Mouse (Mus musculus) left cerebral cortex, postnatal 25 days (tissue): ENCODE measurements around the gene Angel1. TPM values are rescaled to one million over a fixed set of nuclear protein-coding genes. Genes with fewer than 3 reads are reported as not detected.

Experiments
- DNase-seq, 2 experiments: peaks; one replicate each; pipeline ENCODE4 v3.0.0; 2022; ENCODE audit warnings: low spot score in 2 of 2, mixed read lengths in 1 of 2
- intact Hi-C: fragments of 180-260 bp; cut with DNase I; formaldehyde crosslinking; loops from one replicate; pipeline ENCODE4 v1.15.1; 2025
- total RNA-seq, 2 experiments: library from RNA; stranded (reverse); gene quantifications; 2 replicates each; pipeline ENCODE4 v1.2.3; 2021

Gene Angel1
- total RNA-seq, 2 experiments from 2014 or later, result 8.9 to 12.4 TPM

DNA sequence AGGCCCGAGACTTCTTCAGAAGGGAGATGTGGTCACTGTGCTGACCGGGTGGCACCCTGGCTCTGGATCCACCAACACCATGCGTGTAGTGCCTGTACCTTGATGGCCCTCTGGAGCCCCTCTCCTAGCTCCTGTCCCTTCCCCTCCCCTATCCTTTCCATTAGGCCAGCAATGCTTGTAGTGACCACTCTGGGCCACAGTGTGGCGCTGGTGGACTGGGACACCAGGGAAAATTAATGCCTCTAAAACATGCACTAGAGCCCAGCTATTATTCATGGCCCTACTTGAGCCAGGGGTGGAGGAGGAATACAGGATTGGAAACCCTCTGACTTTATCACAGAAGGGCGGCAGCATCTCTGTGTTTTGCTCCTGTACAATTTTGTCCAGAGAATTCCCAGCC lies 10.9 kb downstream of the Angel1 start:
- intact Hi-C loops, result loop anchor here (5.0 kb wide), 1 partner anchor 52 kb away; no protein-coding TSS in a partner anchor
- peak; percentile 73 to 80 for DNase-seq

DNA sequence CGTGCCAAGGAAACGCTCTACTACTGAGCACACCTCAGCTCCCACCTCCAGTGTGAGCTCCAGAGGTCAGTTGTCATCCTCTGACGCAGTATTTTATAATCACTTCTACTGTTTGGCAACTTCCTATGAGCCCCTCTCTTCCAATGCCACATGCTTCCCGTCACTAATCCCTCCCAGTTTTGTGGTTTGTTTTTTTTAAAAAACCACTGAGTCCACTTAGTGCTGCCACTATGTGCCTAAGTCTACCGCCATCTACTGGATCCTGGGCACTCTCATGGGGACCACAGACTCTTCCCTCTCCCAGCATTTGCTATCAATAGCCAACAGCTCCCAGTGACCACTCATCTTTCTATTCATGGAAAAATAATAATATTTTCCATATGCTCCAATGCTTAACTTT lies 12.2 kb downstream of the Angel1 start:
- DNase-seq, result no peak
- intact Hi-C loops, result no loop called here

DNA sequence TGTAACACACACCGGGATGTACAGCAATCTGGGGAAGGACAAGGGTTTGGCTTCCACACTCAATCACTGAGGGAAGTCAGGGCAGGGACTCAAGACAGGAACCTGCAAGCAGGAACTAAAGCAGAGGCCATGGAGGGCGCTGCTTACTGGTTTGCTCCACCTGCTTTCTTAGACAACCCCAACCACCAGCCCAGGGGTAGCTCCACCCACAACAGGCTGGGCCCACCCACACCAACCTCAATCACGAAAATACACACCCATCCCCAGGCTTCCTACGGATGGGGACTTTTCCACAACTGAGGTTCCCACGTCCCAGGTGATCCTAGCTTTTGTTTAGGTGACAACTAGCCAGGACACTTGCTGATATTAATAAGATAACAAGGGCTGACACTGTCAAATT lies 20.4 kb downstream of the Angel1 start:
- no peak for DNase-seq
- intact Hi-C loops, result loop anchor here (10.0 kb wide), 1 partner anchor 239 kb away; the partner anchor contains the start of gene Cipc

DNA sequence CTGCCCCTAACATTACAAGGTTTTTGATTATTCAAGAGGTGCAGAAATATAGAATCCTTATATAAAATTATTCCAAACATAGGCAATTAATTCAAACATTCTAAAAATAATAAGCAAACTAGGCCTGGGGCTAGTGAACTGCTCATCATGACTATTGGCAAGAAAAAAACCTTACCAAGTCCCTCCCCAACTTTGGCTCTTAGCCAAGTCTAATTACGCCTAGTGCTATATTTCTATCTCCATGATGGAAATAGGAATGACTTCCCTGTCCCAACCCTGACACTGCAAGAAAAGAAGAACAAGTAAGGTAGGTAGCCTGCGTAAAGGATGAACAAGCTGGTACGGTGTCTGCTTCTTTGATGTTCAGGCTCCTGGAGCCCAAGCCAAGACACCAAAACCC lies 23.6 kb downstream of the Angel1 start:
- intact Hi-C loops, result loop anchor here (10.0 kb wide), 1 partner anchor 242 kb away; the partner anchor contains the start of gene Cipc
- no peak for DNase-seq

DNA sequence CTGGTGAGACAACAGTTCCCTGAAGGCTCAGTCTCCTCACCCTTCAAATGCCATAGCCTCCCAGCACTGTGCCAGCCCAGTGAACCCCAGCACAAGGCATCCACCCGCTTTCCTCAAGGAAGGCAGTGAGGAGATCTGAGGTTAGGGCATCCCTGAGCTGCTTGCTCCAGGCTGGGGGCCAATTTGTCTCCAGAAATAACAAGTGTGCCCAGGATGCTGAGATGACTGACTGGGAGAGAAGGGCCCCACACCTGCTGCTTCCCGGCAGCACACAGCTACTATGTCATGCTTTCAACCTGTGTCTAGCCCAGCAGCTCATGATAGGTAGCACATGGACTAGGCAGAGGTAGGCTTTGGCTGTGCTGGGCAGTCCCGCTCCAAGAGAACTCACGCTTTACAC lies 24.8 kb downstream of the Angel1 start:
- intact Hi-C loops, result loop anchor here (10.0 kb wide), 1 partner anchor 243 kb away; the partner anchor contains the start of gene Cipc

DNA sequence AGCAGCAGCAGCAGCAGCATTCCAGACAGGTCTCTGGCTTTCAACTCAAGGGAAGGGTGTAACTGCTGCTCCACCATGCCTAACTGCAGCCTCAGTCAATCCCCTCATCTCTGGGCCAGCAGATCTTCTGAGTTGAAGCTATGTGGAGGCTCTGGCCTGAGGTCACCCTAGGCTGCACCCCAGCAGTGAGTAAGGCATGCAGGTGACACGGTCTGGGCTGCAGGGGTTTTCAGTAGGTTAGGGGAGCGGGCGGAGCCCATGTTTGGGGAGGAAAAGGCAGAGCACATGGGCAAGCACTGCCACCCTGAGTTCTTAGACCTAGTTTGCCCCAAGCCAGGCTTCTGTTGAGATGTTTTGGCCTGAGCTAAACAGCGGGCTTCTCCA lies 25.3 kb downstream of the Angel1 start:
- DNase-seq, result no peak
- intact Hi-C loops, result loop anchor here (10.0 kb wide), 1 partner anchor 244 kb away; the partner anchor contains the start of gene Cipc

More for the DNA sequence above, 24.8 kb downstream of the Angel1 start:
- no peak for DNase-seq

DNA sequence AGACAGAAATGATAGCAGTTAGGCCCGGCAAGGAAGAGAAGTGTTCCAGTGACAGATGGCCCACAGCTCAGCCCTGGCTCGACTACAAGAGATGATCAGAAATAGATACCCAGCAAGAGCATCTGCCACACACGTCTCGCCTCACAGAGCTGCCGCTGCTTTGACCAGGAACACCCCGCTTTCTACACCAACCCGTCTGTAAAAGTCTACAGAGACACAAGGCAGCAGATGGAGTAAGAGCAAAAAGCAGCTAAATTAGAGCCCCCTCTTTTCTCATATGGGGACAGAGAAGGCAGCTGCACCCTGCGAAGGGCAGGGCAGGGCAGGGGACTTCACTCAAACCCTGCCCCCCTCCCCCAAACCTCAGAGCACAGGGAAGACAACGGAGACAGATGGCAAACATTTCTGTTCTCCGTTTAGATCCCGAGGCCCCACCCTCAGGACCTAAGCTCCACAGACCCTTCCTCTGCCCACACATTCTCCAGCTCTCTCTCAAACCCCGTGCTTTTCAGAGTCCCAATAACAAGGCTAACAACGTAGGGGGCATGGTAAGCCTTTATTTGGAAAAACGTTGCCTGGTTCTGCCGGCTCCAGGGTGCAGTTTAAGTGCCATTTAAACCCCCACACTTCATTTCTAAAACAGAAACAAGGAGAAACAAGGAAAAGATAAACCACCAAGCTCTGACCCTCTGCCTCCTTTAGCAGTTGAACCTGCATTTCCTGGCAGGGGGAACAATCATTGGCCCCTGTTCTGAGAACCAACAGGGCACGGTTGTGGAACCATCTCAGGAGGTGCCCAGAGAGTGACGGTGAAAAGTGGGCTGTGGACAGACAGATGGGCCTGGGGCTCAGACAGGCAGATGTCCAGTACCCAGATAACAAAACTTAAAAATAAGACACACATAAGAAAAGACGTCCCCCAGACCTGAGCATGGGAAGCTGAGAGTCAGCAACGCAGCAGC lies 26.0 kb downstream of the Angel1 start:
- intact Hi-C loops, result loop anchor here (2.0 to 10.0 kb wide), 3 partner anchors 17 to 245 kb away; partner anchors contain the start of gene Cipc
- peak; percentile 83 to 98 for DNase-seq

DNA sequence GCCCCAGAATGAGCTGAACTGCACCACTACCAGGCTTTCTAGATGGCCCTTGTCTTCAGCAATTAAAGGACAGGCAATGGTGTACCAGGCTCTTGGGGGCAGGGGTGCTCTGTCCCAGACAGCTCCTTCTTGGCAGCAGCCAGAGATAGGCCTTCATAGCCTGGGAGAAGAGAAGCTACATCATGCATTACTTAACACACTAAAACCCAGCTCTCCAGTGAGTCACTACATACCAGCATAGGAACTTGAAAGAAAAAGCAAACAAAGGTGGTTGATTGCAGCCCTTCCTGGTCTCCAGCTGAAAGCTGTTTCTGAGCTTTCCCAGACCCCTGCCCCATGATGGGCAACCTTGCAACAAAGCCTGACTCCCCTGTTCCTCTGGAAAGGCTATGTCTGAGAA lies 27.7 kb downstream of the Angel1 start:
- DNase-seq, result no peak
- intact Hi-C loops, result loop anchor here (2.0 kb wide), 2 partner anchors 16 to 40 kb away; no protein-coding TSS in a partner anchor

DNA sequence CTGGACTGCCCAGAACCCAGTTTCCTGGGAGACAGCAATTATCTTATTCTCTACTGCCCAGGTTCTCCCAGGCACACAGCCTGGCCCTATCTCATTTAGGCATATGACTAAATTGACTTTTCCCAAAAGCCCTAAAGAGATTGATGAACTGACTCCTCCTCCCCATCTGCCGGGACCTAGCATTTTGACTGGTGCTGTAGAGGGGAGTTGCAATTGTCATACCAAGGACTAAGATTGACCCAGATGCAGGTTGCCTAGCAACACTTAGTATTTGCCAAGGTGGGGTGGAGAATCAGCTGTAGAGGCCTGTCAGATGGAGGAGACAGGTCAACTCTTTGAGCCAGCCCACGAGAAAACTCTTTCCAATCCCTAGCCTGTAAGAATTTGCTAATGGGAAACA lies 28.3 kb downstream of the Angel1 start:
- DNase-seq, result no peak
- intact Hi-C loops, result loop anchor here (2.0 kb wide), 2 partner anchors 15 to 39 kb away; no protein-coding TSS in a partner anchor

DNA sequence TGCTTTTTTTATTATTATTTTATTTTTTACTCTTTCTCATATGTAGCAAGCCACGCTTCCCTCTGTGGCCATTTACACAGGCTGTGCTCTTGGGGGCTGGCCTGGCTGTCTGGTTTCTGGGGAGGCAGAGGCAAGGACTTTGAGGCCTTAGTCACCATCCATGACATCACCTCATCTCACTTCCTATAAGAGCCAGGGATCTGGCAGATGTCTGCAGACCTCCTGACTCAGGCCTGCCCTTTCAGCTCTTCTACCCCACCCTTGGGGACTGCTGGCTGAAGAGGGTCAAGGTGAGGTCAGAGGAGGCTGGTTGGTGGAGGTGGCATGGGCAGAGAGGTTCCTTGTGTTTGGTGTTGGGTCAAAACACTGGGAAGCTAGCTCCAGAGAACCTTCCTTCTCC lies 31.8 kb downstream of the Angel1 start:
- intact Hi-C loops, result no loop called here
- no peak for DNase-seq

DNA sequence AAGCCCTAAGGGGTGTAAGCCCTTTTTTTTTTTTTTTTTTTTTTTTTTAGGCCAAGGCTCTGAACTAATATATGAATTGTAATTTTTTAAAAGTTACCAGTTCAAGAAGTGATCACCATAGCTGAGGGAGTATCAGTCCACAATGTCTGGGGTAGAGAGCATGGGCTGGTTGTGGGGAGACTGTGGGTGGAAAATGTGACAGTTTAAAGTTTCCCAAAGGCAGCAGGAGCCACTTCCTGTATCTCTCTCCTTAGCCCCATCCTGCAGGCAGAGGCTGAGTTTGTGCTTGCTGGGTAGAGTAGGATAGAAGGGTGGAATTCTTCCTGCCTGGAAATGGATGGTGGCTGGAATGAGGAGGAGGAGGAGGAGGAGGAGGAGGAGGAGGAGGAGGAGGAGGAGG lies 32.9 kb downstream of the Angel1 start:
- intact Hi-C loops, result no loop called here
- DNase-seq, result no peak

DNA sequence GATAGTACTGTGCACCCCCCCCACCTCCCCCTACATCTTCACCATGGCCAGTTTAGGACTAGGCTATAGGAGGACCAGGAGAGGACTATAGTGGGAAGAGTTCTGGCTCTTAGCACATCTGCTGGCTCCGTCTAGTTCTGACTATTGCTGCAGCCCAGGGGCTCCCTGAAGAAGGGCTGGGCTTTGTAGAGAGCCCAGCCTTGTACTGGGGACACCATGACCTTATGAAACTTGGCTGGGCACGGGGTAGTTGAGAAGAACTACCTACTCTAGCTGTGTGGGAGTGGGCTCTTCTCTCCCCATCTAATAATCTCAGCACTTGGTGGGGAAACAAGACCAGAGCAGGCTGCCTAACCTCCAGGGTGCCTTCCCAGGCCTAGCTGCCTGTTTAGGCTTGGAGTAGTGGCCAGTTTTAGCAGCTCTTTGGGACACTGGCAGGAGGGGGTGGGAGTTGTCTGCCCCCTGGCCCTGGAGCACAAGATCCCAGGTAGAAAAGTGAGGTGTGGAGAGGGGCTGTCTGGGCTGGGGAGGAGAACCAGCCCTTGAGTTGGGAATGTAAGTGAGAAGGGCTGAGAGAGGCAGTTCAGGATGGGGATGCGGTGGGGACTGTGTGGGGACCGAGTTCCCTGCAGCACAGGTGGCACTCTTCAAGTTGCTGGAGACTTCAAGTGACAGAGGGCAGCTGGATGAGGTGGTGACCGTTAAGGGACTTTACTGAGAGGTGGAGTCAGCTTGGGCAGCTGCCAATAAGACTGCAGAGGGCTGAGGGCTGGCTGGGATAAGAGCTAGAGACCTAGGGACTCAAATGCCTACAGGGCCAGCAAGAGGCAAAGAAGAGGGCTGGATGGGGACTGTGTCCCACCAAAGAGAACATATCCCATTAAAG lies 33.5 kb downstream of the Angel1 start:
- DNase-seq, result no peak
- intact Hi-C loops, result no loop called here

DNA sequence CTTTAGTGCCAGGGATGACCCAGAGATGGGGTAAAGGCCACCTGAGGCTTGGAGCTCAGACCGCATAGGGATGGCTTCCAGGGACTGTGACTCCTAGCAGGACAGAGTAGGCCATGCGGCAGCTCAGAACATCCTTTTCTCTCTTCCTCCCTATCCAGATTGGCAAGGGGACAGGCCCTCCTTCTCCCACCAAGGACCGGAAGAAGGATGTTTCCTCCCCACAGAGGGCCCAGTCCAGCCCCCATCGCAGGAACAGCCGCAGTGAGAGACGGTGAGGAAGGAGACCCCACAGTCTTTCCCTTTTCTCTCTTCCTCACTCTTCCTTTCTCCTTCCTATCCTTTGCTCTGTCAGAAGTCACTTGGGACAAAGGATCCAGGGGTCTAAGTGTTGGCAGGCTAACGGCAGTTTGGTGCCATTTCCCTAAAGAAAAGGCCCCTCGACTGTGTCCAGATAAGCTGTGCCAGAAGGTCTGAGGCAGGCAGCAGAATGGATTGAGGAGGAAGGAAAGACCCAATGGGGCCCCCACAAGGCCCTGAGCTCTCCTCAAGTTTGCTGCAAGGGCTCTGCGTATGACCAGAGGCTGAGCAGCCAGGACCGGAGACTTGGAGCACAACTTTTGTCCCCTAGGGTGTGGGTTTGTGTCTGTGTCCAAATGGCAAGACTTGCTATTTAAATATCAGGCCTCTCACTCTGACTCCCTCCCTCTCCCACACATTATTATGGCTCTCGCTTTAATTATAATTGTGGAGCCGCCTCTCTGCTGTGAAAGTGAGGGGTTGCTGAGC lies 35.4 kb downstream of the Angel1 start:
- intact Hi-C loops, result no loop called here
- DNase-seq, result no peak

DNA sequence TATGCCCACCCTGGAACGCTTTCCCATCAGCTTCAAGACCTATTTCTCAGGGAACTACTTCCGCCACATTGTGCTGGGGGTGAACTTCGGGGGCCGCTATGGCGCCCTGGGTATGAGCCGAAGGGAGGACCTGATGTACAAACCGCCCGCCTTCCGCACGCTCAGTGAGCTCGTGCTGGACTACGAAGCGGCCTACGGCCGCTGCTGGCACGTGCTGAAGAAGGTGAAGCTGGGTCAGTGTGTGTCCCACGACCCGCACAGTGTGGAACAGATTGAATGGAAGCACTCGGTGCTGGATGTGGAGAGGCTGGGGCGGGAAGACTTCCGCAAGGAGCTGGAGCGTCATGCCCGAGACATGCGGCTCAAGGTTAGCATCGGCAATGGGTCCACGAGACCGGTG lies 37.3 kb downstream of the Angel1 start:
- DNase-seq, result no peak
- intact Hi-C loops, result no loop called here

DNA sequence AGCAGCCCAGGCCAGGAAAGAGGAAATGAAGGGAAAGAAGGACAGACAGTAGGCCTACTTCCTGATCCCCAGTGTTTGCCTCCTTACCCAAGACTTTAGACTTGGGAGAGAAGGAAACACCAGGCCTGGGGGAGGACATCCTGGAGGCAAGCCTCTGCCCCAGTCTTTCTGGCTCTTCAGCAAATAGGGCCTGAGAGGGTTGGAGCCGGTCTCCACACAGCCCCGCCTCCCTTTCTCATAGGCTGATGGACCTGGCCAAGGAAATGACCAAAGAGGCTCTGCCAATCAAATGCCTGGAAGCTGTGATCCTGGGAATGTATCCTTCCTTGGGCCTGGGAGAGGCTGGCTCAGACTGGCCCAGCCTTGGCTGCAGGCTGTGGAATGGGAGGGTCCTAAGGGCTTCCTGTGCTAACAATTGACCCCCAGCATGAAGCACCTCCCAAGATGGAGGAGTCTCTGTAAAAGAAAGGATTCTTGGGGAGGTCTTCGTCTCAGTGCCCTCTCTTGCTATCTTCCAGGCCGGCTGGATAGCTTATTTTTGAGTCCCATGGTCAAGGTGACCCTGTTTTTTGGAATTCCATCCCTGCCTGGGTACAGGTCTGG lies 38.2 kb downstream of the Angel1 start:
- DNase-seq, result no peak
- intact Hi-C loops, result no loop called here

DNA sequence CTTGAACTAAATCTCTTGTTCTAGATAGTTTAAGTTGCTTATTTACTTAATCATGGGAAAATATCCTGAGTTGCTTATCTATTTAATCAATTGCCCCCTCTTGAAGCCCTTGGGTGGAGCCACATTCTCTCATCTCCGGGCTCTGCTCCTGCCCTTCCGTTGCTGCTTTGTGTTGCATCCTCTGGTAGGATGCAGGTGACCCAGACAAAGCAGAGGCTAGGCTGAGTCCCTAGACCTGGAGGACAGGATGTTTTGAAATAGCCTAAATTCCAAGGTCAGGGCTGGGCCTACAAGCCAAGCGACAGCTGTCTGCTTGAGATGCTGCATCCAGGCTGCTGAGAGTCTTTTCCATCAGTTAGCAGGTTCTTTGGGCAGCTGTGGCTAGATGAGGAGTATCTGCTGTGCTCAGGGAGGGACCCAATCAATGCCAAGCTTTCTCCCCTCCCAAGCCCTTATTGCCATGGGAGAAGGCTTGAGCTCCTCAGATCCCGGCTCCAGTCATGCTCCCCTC lies 38.8 kb downstream of the Angel1 start:
- intact Hi-C loops, result no loop called here
- no peak for DNase-seq

DNA sequence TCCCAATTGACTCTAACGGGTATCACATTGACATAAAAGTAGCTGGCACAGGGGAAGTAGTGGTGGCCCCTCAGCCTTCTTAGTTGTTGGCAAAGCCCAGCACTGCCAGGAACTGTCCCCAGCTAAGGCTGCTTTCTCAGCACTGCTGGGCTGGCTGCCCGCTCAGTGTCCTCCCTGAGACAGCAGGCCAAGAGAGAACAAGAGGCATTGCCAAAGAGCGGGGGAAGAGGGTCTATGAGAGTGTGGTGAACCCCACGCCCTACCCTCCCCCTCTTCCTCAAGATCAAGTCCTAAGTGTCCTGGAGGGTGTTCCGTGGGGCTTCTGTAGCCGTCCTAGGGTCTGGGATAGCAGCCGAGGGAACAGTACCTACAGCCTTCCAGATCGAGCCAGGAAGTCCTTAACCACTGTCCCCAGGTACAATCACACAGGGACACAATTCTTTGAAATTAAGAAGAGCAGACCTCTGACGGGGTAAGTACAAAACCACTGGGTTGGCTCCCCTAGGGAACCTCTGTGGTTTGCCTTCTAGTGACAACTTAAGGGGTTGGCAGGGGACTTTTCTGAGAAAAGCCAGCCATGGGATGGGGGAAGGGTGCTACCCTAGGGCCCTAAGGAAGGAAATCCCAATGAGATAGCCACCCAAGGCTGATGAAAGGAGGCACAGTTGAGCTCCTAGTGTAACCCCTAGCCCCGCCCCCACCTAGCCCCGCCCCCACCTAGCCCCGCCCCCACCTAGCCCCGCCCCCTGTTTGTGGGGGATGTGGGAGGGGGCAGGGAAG lies 39.5 kb downstream of the Angel1 start:
- DNase-seq, result peak in 1 of 2 experiments; percentile 58
- intact Hi-C loops, result no loop called here

DNA sequence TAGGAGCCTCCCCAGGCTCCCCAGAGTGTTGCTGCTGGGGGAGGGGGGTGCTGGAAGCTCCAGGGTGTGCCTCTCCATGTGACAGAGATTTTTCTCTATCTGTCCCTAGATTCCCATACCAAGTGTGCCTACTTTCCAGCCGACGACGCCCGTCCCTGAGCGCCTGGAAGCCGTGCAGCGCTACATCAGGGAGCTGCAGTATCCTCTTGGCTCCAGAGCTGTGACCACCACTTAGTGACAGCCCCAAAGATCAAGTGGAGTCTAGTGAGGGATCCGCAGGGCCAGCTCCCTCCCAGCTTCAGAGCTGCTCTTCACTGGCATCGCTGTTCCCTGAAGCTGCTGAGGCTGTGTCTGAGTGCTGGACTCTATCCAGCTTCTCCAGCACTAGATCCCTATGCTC lies 41.0 kb downstream of the Angel1 start:
- DNase-seq, result peak; percentile 49 to 83

More for the DNA sequence above, 41.0 kb downstream of the Angel1 start:
- intact Hi-C loops, result no loop called here
